Mouse (Mus musculus) G1E (cell line): ENCODE results near the gene Ccdc51.

Source experiments
- CTCF ChIP-seq: IDR thresholded peaks from 2 replicates; pipeline ENCODE4 v1.5.1; 2012; ENCODE audit warnings: low read depth, low read length, inconsistent platforms, mixed read lengths
- GATA1 ChIP-seq: IDR thresholded peaks from 2 replicates; pipeline ENCODE4 v1.6.1; 2012; ENCODE audit warnings: borderline replicate concordance, low read length, inconsistent platforms, mixed read lengths
- GATA2 ChIP-seq: IDR thresholded peaks from 2 replicates; pipeline ENCODE4 v1.6.1; 2012; ENCODE audit warnings: low read depth, low read length, inconsistent platforms, borderline replicate concordance
- TAL1 ChIP-seq: conservative IDR thresholded peaks from 2 replicates; pipeline ENCODE4 v1.6.1; 2012; ENCODE audit warnings: low read depth, low read length, inconsistent platforms, mixed read lengths

DNA sequence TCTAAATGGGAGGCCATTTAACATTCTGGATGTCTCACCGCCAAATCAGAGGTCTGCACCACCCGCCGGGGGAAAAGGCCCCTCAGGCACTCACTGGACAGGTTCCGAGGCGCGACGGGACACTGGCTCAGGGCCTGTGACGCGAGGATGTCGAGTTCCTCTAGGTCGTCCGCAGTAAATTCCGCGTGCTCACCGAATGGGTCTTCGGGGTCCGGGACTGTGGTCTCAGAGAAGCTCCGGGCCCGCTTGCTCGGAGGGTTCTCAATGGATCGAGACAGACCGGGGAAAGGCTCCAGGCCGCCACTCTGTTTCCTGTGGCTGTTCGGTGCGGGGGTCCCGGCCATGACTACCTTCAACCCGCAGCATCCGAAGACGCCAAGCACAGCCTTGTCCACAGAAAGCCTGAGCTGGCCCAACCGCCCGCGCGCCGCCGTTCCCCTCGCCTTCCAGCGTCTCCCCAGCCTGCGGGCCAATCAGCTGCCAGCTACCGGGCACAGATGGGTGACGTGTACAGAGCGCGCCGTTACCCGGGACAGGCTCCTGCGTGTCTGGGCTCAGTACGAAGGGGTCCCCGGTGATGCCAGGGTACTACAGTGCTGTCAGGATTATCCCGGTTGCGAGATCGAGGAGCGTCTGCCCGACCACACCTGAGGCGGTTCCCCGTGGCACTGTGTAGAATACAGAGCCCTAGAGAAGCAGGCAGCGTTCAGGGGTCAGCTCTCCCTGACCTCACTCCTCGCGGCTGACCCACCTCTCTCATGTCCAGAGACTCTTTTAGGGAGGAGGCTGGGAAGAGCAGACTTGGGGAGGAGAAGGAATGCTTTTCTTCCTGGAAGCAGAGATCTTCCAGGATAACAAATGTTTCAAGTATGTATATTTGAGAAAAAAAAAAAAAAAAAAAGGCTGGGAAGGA, 8.4 kb upstream of the Ccdc51 start, which contains the start of gene Atrip:
- TF ChIP-seq CTCF, result no peak
- TF ChIP-seq GATA2, result no peak
- TF ChIP-seq GATA1, result no peak
- no peak for TF ChIP-seq TAL1
